Mouse (Mus musculus) midbrain, embryonic 10.5 days (tissue): ENCODE results near the gene Atp13a3. TPM values are rescaled to one million over a fixed set of nuclear protein-coding genes. Genes with fewer than 3 reads are reported as not detected.
"Not testable (repeated sequence)": the region's sequence is repeated elsewhere in the genome, so short reads cannot be mapped to it uniquely, and the experiment has no call there.

Experiments
- DNase-seq: peaks from one replicate; pipeline ENCODE4 v3.0.0-alpha.2; 2017; ENCODE audit warnings: low spot score
- H3K27ac ChIP-seq: fragments of 300-500 bp; sonication (generic); replicated peaks from 2 replicates; pipeline ENCODE4 v1.5.1; 2016; ENCODE audit warnings: mild to moderate bottlenecking
- H3K27me3 ChIP-seq: fragments of 300-500 bp; sonication (generic); 2 replicates; pipeline ENCODE4 v1.6.1; 2016; ENCODE audit warnings: low read depth, mild to moderate bottlenecking; ENCODE audit not compliant: poor library complexity, severe bottlenecking
- H3K36me3 ChIP-seq: fragments of 300-500 bp; sonication (generic); 2 replicates; pipeline ENCODE4 v1.6.1; 2016; ENCODE audit warnings: mild to moderate bottlenecking, moderate library complexity
- H3K4me1 ChIP-seq: fragments of 300-500 bp; sonication (generic); 2 replicates; pipeline ENCODE4 v1.6.1; 2016
- H3K4me3 ChIP-seq: fragments of 300-500 bp; sonication (generic); 2 replicates; pipeline ENCODE4 v1.5.1; 2016; ENCODE audit warnings: mild to moderate bottlenecking, moderate library complexity
- H3K9me3 ChIP-seq: fragments of 300-500 bp; sonication (generic); replicated peaks from 2 replicates; pipeline ENCODE4 v1.6.1; 2016; ENCODE audit warnings: mild to moderate bottlenecking
- WGBS: fragments of 180-500 bp; shearing (Covaris S2); methylation state at CpG from one replicate; pipeline ENCODE4 v1.1.7; 2016; 5-methylcytosine and 5-hydroxymethylcytosine counted together
- polyA plus RNA-seq: library from polyadenylated mRNA; unstranded; fragments of >200 nt; fragmentation: Nextera tagmentation; extraction: Ambion mirVana; gene quantifications from 2 replicates; pipeline ENCODE4 v1.2.1, GENCODE M21; 2016

The Atp13a3 gene
- polyA plus RNA-seq, 1 experiment from 2014 or later = 7.8 TPM

GRCm38 (mm10) chr16:30374266-30374665 is 31.5 kb downstream of the Atp13a3 start:
- no peaks in the 10 kb centered on the region for H3K27me3 ChIP-seq
- no peak overlapping the region for H3K27ac ChIP-seq
- WGBS = 82% methylated on average over 3 of the region's 3 CpGs
- H3K9me3 ChIP-seq = no peaks in the 10 kb centered on the region
- H3K4me1 ChIP-seq = no peaks in the 10 kb centered on the region
- DNase-seq = no peak
- H3K36me3 ChIP-seq = peaks cover 12% of the 10 kb centered on the region; the same call in 1 of the 2 replicates
- no peak overlapping the region for H3K4me3 ChIP-seq

GRCm38 (mm10) chr16:30373286-30373685 is 32.5 kb downstream of the Atp13a3 start:
- peaks cover 12% of the 10 kb centered on the region; the same call in 1 of the 2 replicates for H3K36me3 ChIP-seq
- WGBS = 89% methylated on average over 4 of the region's 4 CpGs
- H3K4me3 ChIP-seq, H3K9me3 ChIP-seq, H3K27me3 ChIP-seq, H3K27ac ChIP-seq, H3K4me1 ChIP-seq, DNase-seq: not testable (repeated sequence)

- peaks cover 19% of the 10 kb centered on the region; the same call in 1 of the 2 replicates for H3K36me3 ChIP-seq
- no peaks in the 10 kb centered on the region for H3K9me3 ChIP-seq
- 93% methylated on average over 2 of the region's 2 CpGs for whole genome bisulfite sequencing
- no peak overlapping the region for H3K27ac ChIP-seq
- H3K4me3 ChIP-seq = no peak overlapping the region
- H3K27me3 ChIP-seq = no peaks in the 10 kb centered on the region
- DNase-seq = no peak
- no peaks in the 10 kb centered on the region for H3K4me1 ChIP-seq
Measured at GRCm38 (mm10) chr16:30367395-30367794, 38.4 kb downstream of the Atp13a3 start.

DNA sequence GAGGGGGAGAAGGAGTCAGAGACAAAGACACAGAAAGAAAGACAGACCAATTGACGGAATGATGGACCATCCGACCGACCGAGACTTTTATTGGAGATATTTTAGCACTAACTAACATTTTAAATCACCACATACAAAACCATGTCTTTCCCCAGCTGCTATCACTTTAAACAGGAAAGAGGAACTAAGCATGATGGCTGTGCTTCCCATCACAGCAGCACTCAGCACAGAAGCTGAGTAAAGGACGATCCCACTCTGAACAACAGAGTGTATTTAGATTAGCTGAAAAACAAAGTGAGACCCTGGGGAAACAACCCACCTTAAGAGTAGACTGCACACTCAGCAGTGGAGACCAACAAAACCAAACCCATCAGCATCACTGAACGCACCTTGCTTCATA is 41.2 kb downstream of the Atp13a3 start:
- H3K27me3 ChIP-seq = no peaks in the 10 kb centered on the region
- no peak for DNase-seq
- H3K4me3 ChIP-seq = no peak overlapping the region
- H3K27ac ChIP-seq = no peak overlapping the region
- no peaks in the 10 kb centered on the region for H3K4me1 ChIP-seq
- 92% methylated on average over 6 of the region's 6 CpGs for WGBS
- H3K36me3 ChIP-seq = peaks cover 21% of the 10 kb centered on the region; the same call in 1 of the 2 replicates
- no peaks in the 10 kb centered on the region for H3K9me3 ChIP-seq

GRCm38 (mm10) chr16:30362528-30362927 is 43.2 kb downstream of the Atp13a3 start:
- Histone ChIP-seq H3K36me3 (peaks cover 25% of the 10 kb centered on the region; the same call in 1 of the 2 replicates), H3K27me3 (no peaks in the 10 kb centered on the region), H3K4me1 (no peaks in the 10 kb centered on the region), H3K9me3 (no peaks in the 10 kb centered on the region), H3K4me3 (no peak overlapping the region), H3K27ac (no peak overlapping the region)
- no peak for DNase-seq
- 88% methylated on average over 3 of the region's 3 CpGs for WGBS

- not testable (repeated sequence) for H3K27ac ChIP-seq, H3K9me3 ChIP-seq, H3K4me1 ChIP-seq, DNase-seq, H3K27me3 ChIP-seq, H3K4me3 ChIP-seq
- H3K36me3 ChIP-seq = peaks cover 73% of the 10 kb centered on the region
- 96% methylated on average over 11 of the region's 11 CpGs for WGBS
Measured at GRCm38 (mm10) chr16:30353489-30353888, 52.3 kb downstream of the Atp13a3 start.

GRCm38 (mm10) chr16:30314236-30314635 is 91.5 kb downstream of the Atp13a3 start:
- Histone ChIP-seq H3K27me3 (peaks cover 30% of the 10 kb centered on the region), H3K4me1 (peaks cover 11% of the 10 kb centered on the region), H3K36me3 (peaks cover 21% of the 10 kb centered on the region), H3K4me3 (no peak overlapping the region), H3K27ac (no peak overlapping the region), H3K9me3 (no peaks in the 10 kb centered on the region)
- no peak for DNase-seq

GRCm38 (mm10) chr16:30310647-30311046 is 95.1 kb downstream of the Atp13a3 start, which contains the start of gene Gp5:
TSS of gene Gp5 (minus strand) at chr16:30310779.
- Histone ChIP-seq H3K9me3 (no peaks in the 10 kb centered on the region), H3K36me3 (peaks cover 7% of the 10 kb centered on the region), H3K27me3 (peaks cover 65% of the 10 kb centered on the region), H3K4me1 (peaks cover 22% of the 10 kb centered on the region), H3K27ac (no peak within 1 kb of the TSS), H3K4me3 (peak within 1 kb of the TSS; percentile 69)
- no peak for DNase-seq

DNA sequence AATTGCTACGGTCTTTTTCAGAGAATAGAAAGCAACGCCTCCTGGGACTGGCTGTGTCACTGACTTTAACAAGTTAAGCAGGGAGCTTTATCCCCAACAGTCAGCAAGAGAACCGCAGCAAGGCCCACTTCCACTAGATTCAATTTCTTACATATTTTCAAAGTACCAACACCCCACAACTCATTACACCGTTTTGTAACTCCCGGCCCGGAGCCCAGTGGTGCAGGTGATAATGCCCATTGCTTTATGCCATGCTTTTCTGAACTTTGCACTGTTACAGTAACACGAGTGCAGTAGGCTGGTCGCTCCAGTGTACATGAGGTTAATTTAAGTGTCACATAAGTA is 95.6 kb downstream of the Atp13a3 start:
- H3K4me1 ChIP-seq = peaks cover 21% of the 10 kb centered on the region
- H3K9me3 ChIP-seq = no peaks in the 10 kb centered on the region
- peaks cover 3% of the 10 kb centered on the region for H3K36me3 ChIP-seq
- H3K27ac ChIP-seq = no peak overlapping the region
- 54% methylated on average over 8 of the region's 8 CpGs for WGBS
- peaks cover 67% of the 10 kb centered on the region for H3K27me3 ChIP-seq
- H3K4me3 ChIP-seq = no peak overlapping the region
- no peak for DNase-seq

DNA sequence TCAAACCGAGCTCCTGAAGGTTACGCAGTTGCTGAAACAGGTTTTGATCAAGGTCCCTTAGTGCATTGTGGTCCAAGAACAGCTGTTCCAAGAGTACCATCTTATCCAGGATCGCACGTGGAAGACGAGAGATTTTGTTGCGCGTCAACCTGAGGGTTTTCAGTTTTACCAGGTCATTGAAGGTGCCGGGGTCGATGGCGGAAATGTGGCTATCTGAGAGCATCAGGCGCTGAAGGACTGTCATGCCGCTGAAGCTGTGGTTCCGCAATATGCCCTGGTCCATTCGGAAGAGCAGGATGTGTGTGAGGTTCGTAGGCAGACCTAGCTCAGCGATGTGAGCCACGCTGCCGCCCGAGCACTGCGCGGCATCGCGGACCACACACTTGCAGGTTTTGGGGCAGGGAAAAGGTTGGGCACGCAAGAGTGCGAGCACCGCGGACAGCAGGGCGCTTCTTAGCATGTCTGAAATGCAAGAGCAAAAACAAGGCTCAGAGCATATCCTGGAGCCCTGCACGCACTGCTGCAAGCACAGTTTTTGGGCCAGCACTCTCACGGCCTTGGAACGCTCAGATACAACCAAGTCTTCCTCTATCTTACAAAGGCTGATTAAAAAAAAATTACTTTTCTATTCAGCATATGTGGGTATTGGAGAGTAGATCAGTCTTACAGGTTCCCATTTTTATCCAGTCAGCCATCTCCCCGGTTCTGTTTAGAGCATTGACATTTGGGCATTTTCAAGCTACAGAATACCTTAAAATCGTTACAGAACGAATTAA is 96.2 kb downstream of the Atp13a3 start:
- no peak overlapping the region for H3K27ac ChIP-seq
- peak overlapping the region; percentile 69 for H3K4me3 ChIP-seq
- WGBS = 5% methylated on average over 34 of the region's 34 CpGs
- peaks cover 71% of the 10 kb centered on the region for H3K27me3 ChIP-seq
- peak; percentile 56 for DNase-seq
- no peaks in the 10 kb centered on the region for H3K9me3 ChIP-seq
- peaks cover 21% of the 10 kb centered on the region for H3K4me1 ChIP-seq
- H3K36me3 ChIP-seq = no peaks in the 10 kb centered on the region; the same call in 1 of the 2 replicates

DNA sequence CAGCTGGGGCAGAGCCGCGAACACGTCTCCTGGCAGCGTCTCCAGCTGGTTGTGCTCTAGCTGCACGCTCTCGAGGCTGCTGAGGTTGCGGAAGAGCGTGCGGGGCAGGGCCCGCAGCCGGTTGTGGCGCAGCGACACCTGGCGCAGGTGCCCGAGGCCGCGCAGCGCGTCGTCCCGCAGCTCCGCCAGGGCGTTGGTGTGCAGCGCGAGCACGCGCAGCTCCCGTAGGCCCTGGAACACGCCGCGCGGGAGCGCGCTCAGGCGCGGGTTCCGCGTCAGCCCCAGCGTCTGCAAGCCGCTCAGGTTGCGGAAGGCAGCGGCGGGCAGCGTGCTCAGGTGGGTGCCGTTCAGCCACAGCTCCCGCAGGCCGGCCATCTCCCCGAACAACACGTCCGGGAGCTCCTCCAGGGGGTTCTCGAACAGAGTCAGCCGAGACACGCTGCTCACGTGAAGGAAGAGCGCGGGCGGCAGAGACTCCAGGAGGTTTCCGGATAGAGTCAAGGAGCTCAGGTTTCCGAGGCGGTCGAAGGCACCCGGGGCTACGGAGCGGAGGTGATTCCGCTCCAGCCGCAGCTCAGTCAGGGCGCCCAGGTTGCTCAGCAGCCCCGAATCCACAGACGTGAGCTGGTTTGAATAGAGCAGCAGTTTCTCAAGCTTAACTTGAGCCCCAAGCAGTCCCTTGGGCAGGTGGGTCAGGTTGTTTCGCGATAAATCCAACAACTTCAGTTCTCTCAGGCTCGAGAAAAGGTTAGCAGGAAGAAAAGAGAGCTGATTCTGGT is 97.0 kb downstream of the Atp13a3 start:
- Histone ChIP-seq H3K27ac (peak overlapping the region; percentile 57; the same call in 1 of the 2 replicates), H3K4me1 (peaks cover 21% of the 10 kb centered on the region), H3K9me3 (no peaks in the 10 kb centered on the region), H3K27me3 (peaks cover 78% of the 10 kb centered on the region), H3K36me3 (no peaks in the 10 kb centered on the region; the same call in 1 of the 2 replicates), H3K4me3 (peak overlapping the region; percentile 69)
- no peak for DNase-seq
- under 1% methylated on average over 72 of the region's 72 CpGs for WGBS

DNA sequence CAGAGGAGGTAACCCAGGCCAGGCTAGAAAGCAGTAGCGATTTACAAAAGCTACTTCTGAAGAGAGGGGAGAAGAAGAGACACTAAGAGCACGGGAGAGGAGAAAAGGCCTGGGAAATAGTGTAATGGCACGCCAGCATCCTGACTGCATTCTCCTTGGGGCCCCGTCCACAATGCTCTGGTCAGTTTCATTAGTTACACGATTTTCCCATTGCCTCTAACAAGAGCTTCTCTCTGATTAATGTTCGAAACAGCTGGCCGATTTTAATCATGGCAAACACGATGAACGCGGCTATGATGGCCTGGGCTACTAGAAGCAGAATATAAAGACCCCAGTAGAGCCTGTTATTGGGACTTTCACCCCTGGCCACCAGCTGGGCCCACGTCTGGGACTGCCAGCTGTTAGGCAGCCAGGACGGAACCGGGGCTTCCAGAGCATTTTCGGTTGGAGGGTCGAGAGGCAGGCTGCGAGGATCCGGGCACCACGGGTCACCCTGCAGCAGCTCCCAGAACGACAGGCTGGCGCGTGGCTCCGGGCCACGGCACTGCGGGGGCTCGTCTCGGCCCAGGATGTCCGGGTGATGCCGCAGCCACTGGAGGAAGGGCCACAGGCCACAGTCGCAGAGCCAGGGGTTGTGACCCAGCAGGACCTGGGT is 97.7 kb downstream of the Atp13a3 start:
- peak overlapping the region; percentile 69 for H3K4me3 ChIP-seq
- peaks cover 85% of the 10 kb centered on the region for H3K27me3 ChIP-seq
- WGBS = 16% methylated on average over 29 of the region's 29 CpGs
- DNase-seq = peak; percentile 42
- no peaks in the 10 kb centered on the region for H3K9me3 ChIP-seq
- H3K27ac ChIP-seq = peak overlapping the region; percentile 38; the same call in 1 of the 2 replicates
- H3K4me1 ChIP-seq = peaks cover 21% of the 10 kb centered on the region
- H3K36me3 ChIP-seq = no peaks in the 10 kb centered on the region; the same call in 1 of the 2 replicates
